Mouse (Mus musculus) mesoderm, embryonic 11.5 days (tissue): ENCODE data around the gene Atp7a.

Experiments
- DNase-seq: peaks from one replicate; pipeline ENCODE4 v3.0.0-alpha.2; 2012; ENCODE audit warnings: low read depth, low spot score

Gene Atp7a

DNA sequence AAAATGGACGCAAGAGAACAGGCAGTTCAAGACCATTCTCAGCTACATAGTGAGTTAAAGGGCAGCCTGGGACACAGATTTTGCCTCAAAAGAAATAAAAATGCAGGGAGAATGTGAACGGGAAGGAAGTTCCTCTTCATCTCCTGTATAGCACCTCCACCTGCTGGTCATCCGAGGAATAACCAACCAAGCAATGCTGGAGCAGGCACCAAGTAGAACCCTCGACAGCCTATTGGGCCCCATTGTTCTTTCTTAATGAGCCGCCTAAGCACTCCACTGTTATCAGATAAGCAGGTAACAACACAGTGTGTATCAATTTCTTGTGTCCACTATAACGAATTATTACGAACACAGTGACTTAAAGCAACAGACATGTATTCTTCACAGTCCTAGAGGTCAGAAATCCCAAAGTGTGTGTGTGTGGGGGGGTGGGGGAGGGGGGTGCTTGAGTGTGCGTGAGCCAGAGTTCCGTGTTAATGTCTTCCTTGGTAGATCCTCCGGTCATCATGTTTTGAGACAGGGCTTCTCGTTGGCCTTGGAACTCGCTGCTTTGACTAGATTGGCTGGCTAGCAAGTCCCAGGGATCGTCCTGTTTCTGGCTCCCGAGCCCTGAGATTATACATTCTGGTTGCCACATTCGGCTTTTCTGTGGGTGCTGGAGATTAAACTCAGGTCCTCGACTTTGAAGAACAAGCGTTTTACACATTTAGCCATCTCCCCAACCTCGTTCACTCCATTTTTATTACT, 144.2 kb downstream of the Atp7a start:
- peak; percentile 83 for DNase-seq

DNA sequence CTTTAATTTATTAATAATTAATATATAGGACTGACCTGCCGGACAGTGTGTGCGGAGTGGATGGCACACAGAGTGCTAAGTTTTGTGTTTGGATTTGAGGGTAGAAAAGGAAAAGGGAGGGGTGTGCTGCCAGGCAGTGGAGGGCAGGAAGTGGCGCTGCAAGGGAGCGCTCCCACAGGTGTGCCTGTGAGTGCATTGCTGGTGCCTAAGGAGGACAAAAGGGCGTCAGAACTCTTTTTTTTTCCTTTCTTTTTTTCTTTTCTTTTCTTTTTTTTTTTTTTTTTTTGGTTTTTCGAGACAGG, 144.7 kb downstream of the Atp7a start:
- no peak for DNase-seq
